Mouse (Mus musculus): Measurements from ENCODE around the gene Atraid. TPM values are rescaled to one million over a fixed set of nuclear protein-coding genes. Genes with fewer than 3 reads are reported as not detected.
A peak's percentile ranks its signal among the peaks of the same experiment; 100 is the strongest.

Gene Atraid
- total and polyA plus RNA-seq, 2 experiments from 2014 or later: 166 to 177 TPM

DNA sequence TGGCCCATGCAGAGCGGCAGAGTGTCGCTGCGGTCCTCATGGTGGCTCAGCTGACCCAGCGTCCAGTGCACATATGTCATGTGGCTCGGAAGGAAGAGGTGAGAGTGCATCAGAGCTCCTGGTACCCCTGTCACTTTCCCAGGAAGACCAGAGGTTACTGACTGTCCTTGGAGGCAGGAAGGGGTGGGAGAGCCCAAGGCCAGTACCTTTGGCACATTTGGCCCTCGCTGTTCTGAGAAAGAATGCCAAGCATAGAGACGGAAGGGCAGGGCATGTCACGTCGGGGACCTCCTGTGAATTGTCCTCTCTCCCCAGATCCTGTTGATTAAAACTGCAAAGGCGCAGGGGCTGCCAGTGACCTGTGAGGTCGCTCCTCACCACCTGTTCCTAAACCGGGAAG, 25.1 kb downstream of the Atraid start:
- H3K9ac ChIP-seq (replicated peaks; ENCODE audit: low read depth, low read length): no peak overlapping the region
- no peaks in the 10 kb centered on the region for H3K4me1 ChIP-seq (ENCODE audit: control insufficient read depth, insufficient read depth)
- peaks cover 96% of the 10 kb centered on the region for H3K36me3 ChIP-seq (replicated peaks; ENCODE audit: control insufficient read depth, insufficient read depth, low read length)
- no peak for ATAC-seq (ENCODE audit: insufficient read depth, low read depth)
- no peak for DNase-seq (ENCODE audit: low spot score)
- no peak overlapping the region for H3K27ac ChIP-seq (ENCODE audit: low read depth)
- H3K4me2 ChIP-seq (ENCODE audit: low read depth, low read length): no peak overlapping the region
- no peak overlapping the region for H3K4me3 ChIP-seq (ENCODE audit: low read depth, low read length)
- TF ChIP-seq EP300 (IDR thresholded peaks at IDR 0.05; ENCODE audit: low read depth): no peak
- TF ChIP-seq CTCF (IDR thresholded peaks at IDR 0.05; ENCODE audit: low read depth): no peak
- WGBS: 91% methylated on average over 12 of the region's 12 CpGs
- H3K9me3 ChIP-seq (replicated peaks; ENCODE audit: control insufficient read depth, low read length): no peaks in the 10 kb centered on the region
- no peaks in the 10 kb centered on the region for H3K27me3 ChIP-seq (ENCODE audit: control insufficient read depth, insufficient read depth, low read length)

DNA sequence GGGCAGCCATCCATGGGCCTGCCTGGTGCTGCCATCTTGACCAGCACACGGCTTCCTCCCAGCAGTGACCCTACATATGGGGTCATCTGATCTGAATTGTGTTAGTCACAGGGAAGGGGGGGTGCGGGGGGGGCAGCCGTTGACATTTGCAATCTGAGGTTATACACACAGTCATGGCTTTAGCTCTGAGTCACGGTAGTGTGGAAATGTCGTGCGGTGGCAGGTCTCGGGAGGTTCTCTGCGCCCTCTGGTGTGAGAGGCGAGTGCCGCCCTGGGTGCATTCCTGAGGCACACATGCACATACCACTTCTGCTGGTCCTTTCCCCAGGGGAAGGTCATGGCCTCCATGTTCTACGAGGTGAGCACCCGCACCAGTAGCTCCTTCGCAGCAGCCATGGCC, 28.2 kb downstream of the Atraid start:
- TF ChIP-seq CTCF (IDR thresholded peaks at IDR 0.05; ENCODE audit: low read depth): no peak
- H3K9ac ChIP-seq (replicated peaks; ENCODE audit: low read depth, low read length): no peak overlapping the region
- DNase-seq (ENCODE audit: low spot score) (no peak), ATAC-seq (ENCODE audit: insufficient read depth, low read depth) (no peak)
- H3K36me3 ChIP-seq (replicated peaks; ENCODE audit: control insufficient read depth, insufficient read depth, low read length): peaks cover 67% of the 10 kb centered on the region
- WGBS: 75% methylated on average over 13 of the region's 13 CpGs
- H3K4me1 ChIP-seq (ENCODE audit: control insufficient read depth, insufficient read depth): no peaks in the 10 kb centered on the region
- no peak overlapping the region for H3K27ac ChIP-seq (ENCODE audit: low read depth)
- no peak overlapping the region for H3K4me3 ChIP-seq (ENCODE audit: low read depth, low read length)
- no peaks in the 10 kb centered on the region for H3K27me3 ChIP-seq (ENCODE audit: control insufficient read depth, insufficient read depth, low read length)
- no peaks in the 10 kb centered on the region for H3K9me3 ChIP-seq (replicated peaks; ENCODE audit: control insufficient read depth, low read length)
- no peak overlapping the region for H3K4me2 ChIP-seq (ENCODE audit: low read depth, low read length)

GRCm38 (mm10) chr5:31080059-31080794, 32.1 kb downstream of the Atraid start:
- H3K4me3 ChIP-seq (ENCODE audit: low read depth, low read length): no peak overlapping the region
- peaks cover 30% of the 10 kb centered on the region for H3K36me3 ChIP-seq (replicated peaks; ENCODE audit: control insufficient read depth, insufficient read depth, low read length)
- no peak overlapping the region for H3K4me2 ChIP-seq (ENCODE audit: low read depth, low read length)
- no peak for ATAC-seq (ENCODE audit: insufficient read depth, low read depth)
- WGBS: 63% methylated on average over 13 of the region's 13 CpGs
- peaks cover 11% of the 10 kb centered on the region for H3K4me1 ChIP-seq (ENCODE audit: control insufficient read depth, insufficient read depth)
- H3K27ac ChIP-seq (ENCODE audit: low read depth): no peak overlapping the region
- DNase-seq (ENCODE audit: low spot score): peak; percentile 39
- no peak for TF ChIP-seq EP300 (IDR thresholded peaks at IDR 0.05; ENCODE audit: low read depth)
- no peak for TF ChIP-seq CTCF (IDR thresholded peaks at IDR 0.05; ENCODE audit: low read depth)
- H3K9ac ChIP-seq (replicated peaks; ENCODE audit: low read depth, low read length): no peak overlapping the region
- no peaks in the 10 kb centered on the region for H3K27me3 ChIP-seq (ENCODE audit: control insufficient read depth, insufficient read depth, low read length)
- no peaks in the 10 kb centered on the region for H3K9me3 ChIP-seq (replicated peaks; ENCODE audit: control insufficient read depth, low read length)

DNA sequence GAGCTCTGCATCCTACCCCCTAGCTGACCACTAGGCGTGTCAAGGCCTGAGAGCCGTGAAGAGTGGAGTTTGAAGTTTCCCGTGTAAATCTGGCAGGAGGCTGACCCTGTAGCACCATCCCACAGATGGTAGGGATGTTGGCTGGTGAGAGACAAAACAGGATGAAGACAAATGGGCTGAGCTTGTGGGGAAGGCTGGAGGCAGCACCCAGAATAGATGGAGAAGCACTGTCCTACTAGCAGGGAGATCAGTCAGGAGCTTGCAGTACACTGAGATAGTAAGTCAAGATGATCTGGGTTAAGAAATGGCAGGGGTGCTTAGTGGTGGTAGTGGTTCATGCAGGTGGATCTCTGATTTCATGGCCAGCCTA, 32.7 kb downstream of the Atraid start:
- Histone ChIP-seq H3K4me2 (ENCODE audit: low read depth, low read length) (no peak overlapping the region), H3K36me3 (replicated peaks; ENCODE audit: control insufficient read depth, insufficient read depth, low read length) (peaks cover 24% of the 10 kb centered on the region), H3K4me3 (ENCODE audit: low read depth, low read length) (no peak overlapping the region), H3K9ac (replicated peaks; ENCODE audit: low read depth, low read length) (no peak overlapping the region), H3K9me3 (replicated peaks; ENCODE audit: control insufficient read depth, low read length) (no peaks in the 10 kb centered on the region), H3K27ac (ENCODE audit: low read depth) (no peak overlapping the region), H3K4me1 (ENCODE audit: control insufficient read depth, insufficient read depth) (peaks cover 11% of the 10 kb centered on the region), H3K27me3 (ENCODE audit: control insufficient read depth, insufficient read depth, low read length) (no peaks in the 10 kb centered on the region)
- TF ChIP-seq CTCF (IDR thresholded peaks at IDR 0.05; ENCODE audit: low read depth) (no peak), EP300 (IDR thresholded peaks at IDR 0.05; ENCODE audit: low read depth) (no peak)
- whole genome bisulfite sequencing: 65% methylated on average over 3 of the region's 3 CpGs
- ATAC-seq (ENCODE audit: insufficient read depth, low read depth): no peak
- no peak for DNase-seq (ENCODE audit: low spot score)

DNA sequence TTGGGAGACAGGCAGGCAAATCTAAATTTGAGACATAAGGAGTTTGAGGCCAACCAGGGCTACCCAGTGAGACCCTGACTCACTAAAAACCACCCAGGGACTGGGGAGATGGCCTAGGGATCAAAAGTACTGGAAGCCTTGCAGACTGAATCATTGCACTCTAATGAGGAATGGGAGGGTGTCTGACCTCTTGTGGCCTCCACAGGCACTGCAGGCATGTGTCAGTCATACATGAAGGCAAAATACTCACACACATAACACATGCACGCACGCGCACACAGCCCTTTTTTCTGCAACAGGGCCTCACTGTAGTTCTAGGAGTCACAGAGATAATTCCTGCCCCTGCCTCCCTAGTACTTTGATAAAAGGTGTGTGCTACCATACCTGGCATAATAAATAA, 33.3 kb downstream of the Atraid start:
- Histone ChIP-seq H3K36me3 (replicated peaks; ENCODE audit: control insufficient read depth, insufficient read depth, low read length) (peaks cover 18% of the 10 kb centered on the region), H3K9me3 (replicated peaks; ENCODE audit: control insufficient read depth, low read length) (no peaks in the 10 kb centered on the region), H3K4me1 (ENCODE audit: control insufficient read depth, insufficient read depth) (peaks cover 11% of the 10 kb centered on the region), H3K27ac (ENCODE audit: low read depth) (no peak overlapping the region), H3K9ac (replicated peaks; ENCODE audit: low read depth, low read length) (no peak overlapping the region), H3K4me2 (ENCODE audit: low read depth, low read length) (no peak overlapping the region), H3K4me3 (ENCODE audit: low read depth, low read length) (no peak overlapping the region), H3K27me3 (ENCODE audit: control insufficient read depth, insufficient read depth, low read length) (no peaks in the 10 kb centered on the region)
- TF ChIP-seq CTCF (IDR thresholded peaks at IDR 0.05; ENCODE audit: low read depth): peak; percentile 66
- TF ChIP-seq EP300 (IDR thresholded peaks at IDR 0.05; ENCODE audit: low read depth): no peak
- ATAC-seq (ENCODE audit: insufficient read depth, low read depth): no peak
- 88% methylated on average over 3 of the region's 3 CpGs for WGBS
- peak; percentile 26 for DNase-seq (ENCODE audit: low spot score)

DNA sequence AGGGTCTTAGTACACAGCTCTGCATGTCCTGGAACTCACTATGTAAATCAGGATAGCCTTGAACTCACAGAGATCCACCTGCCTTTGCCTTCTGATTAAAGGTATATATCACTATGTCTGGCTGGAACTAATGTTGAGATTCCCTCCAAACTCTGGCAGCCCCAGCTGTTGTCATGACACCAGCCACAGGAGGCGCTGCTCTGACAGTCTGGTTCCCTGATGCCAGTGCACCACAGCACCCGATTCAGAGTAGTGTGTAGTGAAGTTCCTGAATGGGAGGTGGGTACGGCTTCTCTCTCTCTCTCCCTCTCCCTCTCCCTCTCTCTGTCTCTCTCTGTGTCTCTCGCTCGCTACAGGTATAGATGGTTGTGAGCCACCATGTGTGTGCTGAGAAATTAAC, 34.2 kb downstream of the Atraid start:
- H3K27ac ChIP-seq (ENCODE audit: low read depth): no peak overlapping the region
- no peaks in the 10 kb centered on the region for H3K27me3 ChIP-seq (ENCODE audit: control insufficient read depth, insufficient read depth, low read length)
- no peaks in the 10 kb centered on the region for H3K9me3 ChIP-seq (replicated peaks; ENCODE audit: control insufficient read depth, low read length)
- peaks cover 9% of the 10 kb centered on the region; the same call in 1 of the 2 replicates for H3K36me3 ChIP-seq (replicated peaks; ENCODE audit: control insufficient read depth, insufficient read depth, low read length)
- peaks cover 11% of the 10 kb centered on the region for H3K4me1 ChIP-seq (ENCODE audit: control insufficient read depth, insufficient read depth)
- peak; percentile 67 for DNase-seq (ENCODE audit: low spot score)
- H3K9ac ChIP-seq (replicated peaks; ENCODE audit: low read depth, low read length): no peak overlapping the region
- no peak overlapping the region for H3K4me3 ChIP-seq (ENCODE audit: low read depth, low read length)
- 9% methylated on average over 5 of the region's 5 CpGs for WGBS
- ATAC-seq (ENCODE audit: insufficient read depth, low read depth): peak; percentile 34; the same call in 1 of the 2 replicates
- peak overlapping the region; percentile 39; the same call in 1 of the 2 replicates for H3K4me2 ChIP-seq (ENCODE audit: low read depth, low read length)
- TF ChIP-seq EP300 (IDR thresholded peaks at IDR 0.05; ENCODE audit: low read depth) (no peak), CTCF (IDR thresholded peaks at IDR 0.05; ENCODE audit: low read depth) (peak; percentile 71)

Data from heart, postnatal 0 days (tissue).